Mouse (Mus musculus) bone marrow macrophage, adult 2 months (primary cell): ENCODE measurements around the gene Hbq1b. TPM values are rescaled to one million over a fixed set of nuclear protein-coding genes. Genes with fewer than 3 reads are reported as not detected.
"Not testable (repeated sequence)": the region's sequence is repeated elsewhere in the genome, so short reads cannot be mapped to it uniquely, and the experiment has no call there.

Source experiments
- H3K27ac ChIP-seq: 2 replicates; pipeline ENCODE4 v1.5.1; 2012; ENCODE audit warnings: low read depth, low read length; ENCODE audit not compliant: insufficient read depth
- H3K4me1 ChIP-seq: 2 replicates; pipeline ENCODE4 v1.6.1; 2012; ENCODE audit warnings: low read length; ENCODE audit not compliant: control insufficient read depth, insufficient read depth
- H3K4me3 ChIP-seq: 2 replicates; pipeline ENCODE4 v1.5.1; 2012; ENCODE audit warnings: mild to moderate bottlenecking, low read length, moderate library complexity; ENCODE audit not compliant: insufficient read depth
- CTCF ChIP-seq: IDR thresholded peaks from 2 replicates; pipeline ENCODE4 v1.5.1; 2012; ENCODE audit warnings: low read depth, mild to moderate bottlenecking, low read length, moderate library complexity
- POLR2A ChIP-seq: IDR thresholded peaks from 2 replicates; pipeline ENCODE4 v1.6.1; 2012; ENCODE audit warnings: mild to moderate bottlenecking, low read depth, low read length, borderline replicate concordance
- polyA plus RNA-seq: library from polyadenylated mRNA; stranded (reverse); fragments of >200 nt; gene quantifications from 2 replicates; pipeline ENCODE4 v1.2.4, GENCODE M21; 2012; ENCODE audit not compliant: missing spikeins, insufficient read depth, insufficient read length

Hbq1b gene
- polyA plus RNA-seq, 1 experiment = not detected

DNA sequence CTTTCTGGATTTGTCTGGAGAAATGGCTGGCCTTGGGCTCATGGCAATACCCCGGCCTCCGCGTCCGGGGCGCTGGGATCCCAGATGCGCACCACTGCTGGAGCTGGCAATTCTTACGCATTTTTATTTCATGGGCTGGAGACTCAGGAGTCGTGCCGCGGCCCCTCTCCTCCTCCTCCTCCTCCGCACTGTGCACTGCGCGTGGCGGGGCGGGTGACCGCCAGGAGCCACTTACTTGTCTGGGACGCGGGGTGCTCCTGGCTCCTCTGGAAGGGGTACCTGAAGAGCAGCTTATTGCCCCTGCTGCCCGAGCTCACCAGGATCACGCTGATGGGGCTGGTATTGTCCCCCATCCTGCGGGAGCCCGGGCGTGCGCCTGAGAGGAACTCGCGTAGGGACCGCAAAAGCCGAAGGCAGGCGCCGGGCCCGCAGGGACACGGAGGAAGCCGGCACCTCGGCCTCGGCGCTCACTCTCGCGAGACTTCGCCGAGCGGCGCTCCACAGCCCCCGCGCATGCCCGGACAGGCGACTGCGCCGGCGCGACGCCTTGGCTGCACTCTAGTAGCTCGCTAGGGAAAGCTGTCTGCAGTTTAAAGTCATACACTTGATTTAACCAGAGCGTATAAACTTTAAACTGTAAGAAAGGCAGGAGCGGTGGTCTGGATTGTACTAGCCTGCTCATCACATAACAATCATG is 19.4 kb upstream of the Hbq1b start, which contains the start of gene Nprl3:
Nprl3 (minus strand) TSS at position 520 of the 697 bp plus-strand sequence.
- H3K27ac ChIP-seq = peak within 1 kb of the TSS; percentile 79
- peaks cover 25% of the 10 kb centered on the region for H3K4me1 ChIP-seq
- TF ChIP-seq POLR2A (peak; percentile 58; the same call in 1 of the 2 replicates), CTCF (no peak)
- H3K4me3 ChIP-seq = peak within 1 kb of the TSS; percentile 99

GRCm38 (mm10) chr11:32267964-32268363 is 18.8 kb upstream of the Hbq1b start:
- no peak for TF ChIP-seq CTCF
- no peak for TF ChIP-seq POLR2A
- Histone ChIP-seq H3K4me1 (peaks cover 25% of the 10 kb centered on the region), H3K4me3 (peak overlapping the region; percentile 99), H3K27ac (peak overlapping the region; percentile 54; the same call in 1 of the 2 replicates)

- Histone ChIP-seq H3K4me3 (no peak overlapping the region), H3K4me1 (peaks cover 25% of the 10 kb centered on the region), H3K27ac (no peak overlapping the region)
- TF ChIP-seq POLR2A (no peak), CTCF (no peak)
These were observed 17.8 kb upstream of the Hbq1b start for GRCm38 (mm10) chr11:32268952-32269351.

GRCm38 (mm10) chr11:32271178-32271577 is 15.6 kb upstream of the Hbq1b start:
- Histone ChIP-seq H3K4me1 (peaks cover 14% of the 10 kb centered on the region), H3K27ac (peak overlapping the region; percentile 33; the same call in 1 of the 2 replicates), H3K4me3 (no peak overlapping the region)
- no peak for TF ChIP-seq POLR2A
- no peak for TF ChIP-seq CTCF

DNA sequence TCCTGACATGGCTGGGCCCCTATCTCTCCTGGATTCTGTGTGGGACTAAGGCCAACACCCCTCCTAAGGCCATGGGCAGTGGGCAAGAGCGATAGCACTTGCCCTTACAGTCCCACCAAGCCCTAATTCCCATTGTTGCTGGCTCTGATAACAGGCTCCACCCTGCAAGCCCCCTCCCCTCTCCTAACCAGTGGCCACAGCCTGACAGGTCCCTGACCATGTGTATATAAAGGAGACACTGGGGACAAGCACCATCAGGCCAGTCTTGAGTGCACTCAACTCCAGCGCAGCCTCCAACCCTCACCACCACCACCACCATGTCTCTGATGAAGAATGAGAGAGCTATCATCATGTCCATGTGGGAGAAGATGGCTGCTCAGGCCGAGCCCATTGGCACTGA is 10.4 kb upstream of the Hbq1b start, which contains the start of gene Hba-x:
Hba-x (plus strand) TSS at position 54 of the 400 bp plus-strand sequence.
- Histone ChIP-seq H3K4me3 (no peak within 1 kb of the TSS), H3K4me1 (peaks cover 4% of the 10 kb centered on the region), H3K27ac (no peak within 1 kb of the TSS)
- TF ChIP-seq POLR2A (no peak), CTCF (no peak)

GRCm38 (mm10) chr11:32277736-32278457 is 8.9 kb upstream of the Hbq1b start:
- TF ChIP-seq POLR2A (no peak), CTCF (no peak)
- no peak overlapping the region for H3K27ac ChIP-seq
- no peaks in the 10 kb centered on the region for H3K4me1 ChIP-seq
- no peak overlapping the region for H3K4me3 ChIP-seq

DNA sequence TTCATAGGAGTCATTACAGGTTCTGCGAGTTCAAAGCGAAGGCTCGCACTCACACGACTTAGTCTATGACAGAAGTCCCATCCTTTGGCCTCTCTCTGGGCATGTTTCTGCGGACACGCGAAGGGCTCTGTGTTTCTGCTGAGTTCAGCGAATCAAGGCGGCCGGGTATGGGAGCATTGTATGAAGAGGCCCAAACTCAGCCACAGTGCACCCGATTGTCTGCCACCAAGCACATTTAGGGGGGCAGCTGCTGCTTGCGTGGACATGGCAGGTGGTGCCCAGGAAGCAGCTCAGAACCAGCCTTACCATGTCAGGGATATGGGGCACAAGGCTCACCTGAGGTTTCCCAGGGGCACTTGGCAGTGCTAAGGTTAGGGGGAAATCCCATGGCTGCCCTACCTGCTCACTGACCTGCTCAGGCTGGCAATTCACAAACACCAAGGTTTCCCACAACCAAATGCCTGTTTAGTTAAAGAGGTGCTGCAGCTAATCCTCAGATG is 8.3 kb upstream of the Hbq1b start:
- Histone ChIP-seq H3K27ac (no peak overlapping the region), H3K4me1 (no peaks in the 10 kb centered on the region), H3K4me3 (no peak overlapping the region)
- TF ChIP-seq CTCF (no peak), POLR2A (no peak)

DNA sequence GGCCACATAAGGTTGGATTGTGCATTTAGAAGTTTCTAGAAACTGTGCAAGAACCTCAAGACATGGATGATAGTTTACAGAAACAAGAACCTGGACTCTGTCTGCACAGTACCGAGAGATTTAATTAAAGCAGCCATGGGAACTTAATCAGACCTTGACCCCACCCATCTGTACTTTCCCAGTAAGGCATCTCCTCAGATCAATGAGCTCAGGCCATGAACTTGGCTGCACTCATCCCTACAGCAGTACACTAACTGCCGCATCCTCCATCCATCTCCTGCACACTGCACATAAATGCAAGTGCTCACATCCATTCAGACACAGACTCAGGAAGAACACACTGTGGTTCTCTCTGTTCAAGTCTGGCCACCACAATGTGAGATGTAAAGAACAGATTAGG is 6.1 kb upstream of the Hbq1b start:
- no peak overlapping the region for H3K4me3 ChIP-seq
- H3K27ac ChIP-seq = no peak overlapping the region
- TF ChIP-seq POLR2A = no peak
- no peak for TF ChIP-seq CTCF
- no peaks in the 10 kb centered on the region for H3K4me1 ChIP-seq

- Histone ChIP-seq H3K27ac (no peak overlapping the region), H3K4me1 (no peaks in the 10 kb centered on the region), H3K4me3 (no peak overlapping the region)
- no peak for TF ChIP-seq POLR2A
- TF ChIP-seq CTCF = no peak
These were observed 5.2 kb upstream of the Hbq1b start for GRCm38 (mm10) chr11:32281416-32282144.

DNA sequence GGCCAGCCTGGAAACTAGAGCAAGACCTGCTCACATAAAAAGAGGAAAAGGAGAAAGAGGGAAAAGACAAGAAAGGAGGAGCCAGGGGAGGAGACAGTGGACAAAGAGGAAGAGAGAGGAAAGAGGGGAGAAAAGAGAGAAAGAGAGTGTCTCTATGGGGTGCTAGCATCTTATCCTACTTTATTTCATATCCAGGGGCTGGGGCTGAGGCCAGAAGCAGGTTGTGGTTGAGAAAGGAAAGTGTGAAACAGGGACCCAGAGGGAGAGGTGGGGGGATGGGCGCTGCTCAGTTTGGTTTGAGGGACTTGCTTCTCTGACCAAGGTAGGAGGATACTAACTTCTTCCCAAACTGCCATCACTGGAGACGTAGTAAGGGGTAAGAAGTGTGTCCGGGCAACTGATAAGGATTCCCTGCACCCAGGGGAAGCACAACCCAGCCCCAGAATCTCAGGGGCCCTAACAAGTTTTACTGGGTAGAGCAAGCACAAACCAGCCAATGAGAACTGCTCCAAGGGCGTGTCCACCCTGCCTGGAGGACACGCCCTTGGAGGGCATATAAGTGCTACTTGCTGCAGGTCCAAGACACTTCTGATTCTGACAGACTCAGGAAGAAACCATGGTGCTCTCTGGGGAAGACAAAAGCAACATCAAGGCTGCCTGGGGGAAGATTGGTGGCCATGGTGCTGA is 3.5 kb upstream of the Hbq1b start, which contains the start of gene Hba-a1:
Hba-a1 (plus strand) TSS at position 421 of the 687 bp plus-strand sequence.
- H3K27ac ChIP-seq, H3K4me1 ChIP-seq, H3K4me3 ChIP-seq: not testable (repeated sequence)

GRCm38 (mm10) chr11:32284582-32284981 is 2.2 kb upstream of the Hbq1b start:
- not testable (repeated sequence) for H3K4me3 ChIP-seq, H3K27ac ChIP-seq

More at GRCm38 (mm10) chr11:32284582-32284981, 2.2 kb upstream of the Hbq1b start:
- not testable (repeated sequence) for H3K4me1 ChIP-seq
